Mouse (Mus musculus) small intestine, adult 2 months (tissue): Measurements from ENCODE around the gene Anks4b.

Source experiments
- CTCF ChIP-seq: fragments of 200-500 bp; IDR thresholded peaks from 2 replicates; pipeline ENCODE4 v1.5.1; 2012; ENCODE audit warnings: low read depth, mild to moderate bottlenecking, control low read depth, inconsistent platforms, low read length, moderate library complexity, mixed read lengths; ENCODE audit not compliant: insufficient replicate concordance, insufficient read length; ENCODE audit errors: extremely low read depth
- POLR2A ChIP-seq: fragments of 200-500 bp; IDR thresholded peaks from 2 replicates; pipeline ENCODE4 v1.6.1; 2012; ENCODE audit warnings: low read depth, mild to moderate bottlenecking, control low read depth, inconsistent platforms, low read length, moderate library complexity

DNA sequence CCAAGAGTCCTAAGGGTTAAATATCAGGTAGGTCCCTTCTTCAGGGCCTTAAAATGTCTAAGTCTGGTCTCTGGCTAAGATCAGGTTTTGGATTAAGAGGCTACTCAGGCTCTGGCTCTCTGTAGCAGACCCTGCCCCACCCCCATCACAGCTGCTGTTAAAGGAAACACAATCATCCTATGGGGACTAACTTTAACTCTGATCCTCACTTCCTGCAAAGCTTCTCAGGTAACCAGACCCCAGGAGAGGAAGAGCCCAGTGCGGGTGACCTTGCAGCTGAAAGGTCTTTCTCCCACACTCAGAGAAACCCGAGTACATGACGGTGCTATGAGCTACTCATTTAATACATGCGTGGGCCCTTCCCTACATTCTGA lies 46.0 kb upstream of the Anks4b start:
- TF ChIP-seq CTCF, result no peak
- TF ChIP-seq POLR2A, result no peak
